Mouse (Mus musculus): ENCODE results near the gene Col16a1. TPM values are rescaled to one million over a fixed set of nuclear protein-coding genes. Genes with fewer than 3 reads are reported as not detected.

Gene Col16a1
- 2.3 and 3.0 TPM in 2 replicates for polyA plus RNA-seq (2015; fragmentation: Nextera tagmentation; extraction: Ambion mirVana)

- DNase-seq, result peak; percentile 58
- Histone ChIP-seq H3K27ac (ENCODE audit: low read depth) (peak within 1 kb of the TSS; percentile 39; the same call in 1 of the 2 replicates), H3K27me3 (ENCODE audit: insufficient read depth, low read length) (peaks cover 17% of the 10 kb centered on the region)
Measured at GRCm38 (mm10) chr4:130047331-130048202, at the start of gene Col16a1. Col16a1 (plus strand) TSS chr4:130047840.

GRCm38 (mm10) chr4:129998124-129998523 is 49.5 kb upstream of the Col16a1 start:
- Histone ChIP-seq H3K9me3 (ENCODE audit: low read length) (no peaks in the 10 kb centered on the region), H3K4me1 (ENCODE audit: insufficient read depth) (no peaks in the 10 kb centered on the region), H3K36me3 (replicated peaks; ENCODE audit: insufficient read depth, low read length) (no peaks in the 10 kb centered on the region), H3K27ac (ENCODE audit: low read depth) (no peak overlapping the region), H3K9ac (replicated peaks) (no peak overlapping the region), H3K27me3 (ENCODE audit: insufficient read depth, low read length) (peaks cover 12% of the 10 kb centered on the region; the same call in 1 of the 2 replicates), H3K4me3 (ENCODE audit: low read depth, low read length) (no peak overlapping the region), H3K4me2 (ENCODE audit: low read depth, low read length) (no peak overlapping the region)
- DNase-seq (no peak), ATAC-seq (no peak)
- WGBS (ENCODE audit: insufficient replicate concordance), result 51% methylated on average over 11 of the region's 11 CpGs
- TF ChIP-seq CTCF (IDR thresholded peaks at IDR 0.05; ENCODE audit: low read depth) (no peak), EP300 (IDR thresholded peaks at IDR 0.05; ENCODE audit: low read depth) (no peak)

More at GRCm38 (mm10) chr4:130047331-130048202, at the start of gene Col16a1:
- Histone ChIP-seq H3K4me2 (ENCODE audit: low read depth, low read length) (peak within 1 kb of the TSS; percentile 36), H3K4me3 (ENCODE audit: low read depth, low read length) (peak within 1 kb of the TSS; percentile 31), H3K9ac (replicated peaks) (0 out of 2 replicates have a peak within 1 kb of the TSS, but pooled peaks have one; percentile 6), H3K36me3 (replicated peaks; ENCODE audit: insufficient read depth, low read length) (no peaks in the 10 kb centered on the region), H3K9me3 (ENCODE audit: low read length) (no peaks in the 10 kb centered on the region), H3K4me1 (ENCODE audit: insufficient read depth) (no peaks in the 10 kb centered on the region)
- ATAC-seq, result no peak
- WGBS (ENCODE audit: insufficient replicate concordance), result 6% methylated on average over 37 of the region's 46 CpGs
- TF ChIP-seq CTCF (IDR thresholded peaks at IDR 0.05; ENCODE audit: low read depth), result no peak
- TF ChIP-seq EP300 (IDR thresholded peaks at IDR 0.05; ENCODE audit: low read depth), result no peak

- Histone ChIP-seq H3K27me3 (ENCODE audit: insufficient read depth, low read length) (peaks cover 24% of the 10 kb centered on the region), H3K9me3 (ENCODE audit: low read length) (no peaks in the 10 kb centered on the region), H3K27ac (ENCODE audit: low read depth) (no peak overlapping the region), H3K36me3 (replicated peaks; ENCODE audit: insufficient read depth, low read length) (no peaks in the 10 kb centered on the region), H3K9ac (replicated peaks) (no peak overlapping the region), H3K4me3 (ENCODE audit: low read depth, low read length) (no peak overlapping the region), H3K4me1 (ENCODE audit: insufficient read depth) (peaks cover 3% of the 10 kb centered on the region; the same call in 1 of the 2 replicates), H3K4me2 (ENCODE audit: low read depth, low read length) (no peak overlapping the region)
- TF ChIP-seq CTCF (IDR thresholded peaks at IDR 0.05; ENCODE audit: low read depth) (no peak), EP300 (IDR thresholded peaks at IDR 0.05; ENCODE audit: low read depth) (no peak)
- WGBS (ENCODE audit: insufficient replicate concordance), result 29% methylated on average over 5 of the region's 5 CpGs
- DNase-seq, result no peak
- ATAC-seq, result no peak
Measured at GRCm38 (mm10) chr4:130001710-130002109, 45.9 kb upstream of the Col16a1 start.

- WGBS (ENCODE audit: insufficient replicate concordance), result 59% methylated on average over 10 of the region's 10 CpGs
- ATAC-seq, result no peak
Measured at GRCm38 (mm10) chr4:130002157-130002556, 45.5 kb upstream of the Col16a1 start.

GRCm38 (mm10) chr4:130005593-130005992 is 42.0 kb upstream of the Col16a1 start:
- 57% methylated on average over 9 of the region's 9 CpGs for WGBS (ENCODE audit: insufficient replicate concordance)
- no peak overlapping the region for H3K9ac ChIP-seq (replicated peaks)
- no peak for DNase-seq

More at GRCm38 (mm10) chr4:130002157-130002556, 45.5 kb upstream of the Col16a1 start:
- H3K4me3 ChIP-seq (ENCODE audit: low read depth, low read length), result no peak overlapping the region
- H3K36me3 ChIP-seq (replicated peaks; ENCODE audit: insufficient read depth, low read length), result no peaks in the 10 kb centered on the region
- no peak overlapping the region for H3K9ac ChIP-seq (replicated peaks)
- peaks cover 3% of the 10 kb centered on the region; the same call in 1 of the 2 replicates for H3K4me1 ChIP-seq (ENCODE audit: insufficient read depth)
- H3K27me3 ChIP-seq (ENCODE audit: insufficient read depth, low read length), result peaks cover 26% of the 10 kb centered on the region
- no peaks in the 10 kb centered on the region for H3K9me3 ChIP-seq (ENCODE audit: low read length)
- DNase-seq, result no peak
- no peak for TF ChIP-seq EP300 (IDR thresholded peaks at IDR 0.05; ENCODE audit: low read depth)
- no peak for TF ChIP-seq CTCF (IDR thresholded peaks at IDR 0.05; ENCODE audit: low read depth)
- no peak overlapping the region for H3K27ac ChIP-seq (ENCODE audit: low read depth)
- no peak overlapping the region for H3K4me2 ChIP-seq (ENCODE audit: low read depth, low read length)

GRCm38 (mm10) chr4:130006533-130006932 is 41.1 kb upstream of the Col16a1 start:
- Histone ChIP-seq H3K4me2 (ENCODE audit: low read depth, low read length) (peak overlapping the region; percentile 29; the same call in 1 of the 2 replicates), H3K9me3 (ENCODE audit: low read length) (no peaks in the 10 kb centered on the region), H3K27me3 (ENCODE audit: insufficient read depth, low read length) (peaks cover 24% of the 10 kb centered on the region), H3K9ac (replicated peaks) (no peak overlapping the region), H3K27ac (ENCODE audit: low read depth) (no peak overlapping the region), H3K4me1 (ENCODE audit: insufficient read depth) (peaks cover 3% of the 10 kb centered on the region; the same call in 1 of the 2 replicates), H3K4me3 (ENCODE audit: low read depth, low read length) (no peak overlapping the region), H3K36me3 (replicated peaks; ENCODE audit: insufficient read depth, low read length) (no peaks in the 10 kb centered on the region)
- TF ChIP-seq EP300 (IDR thresholded peaks at IDR 0.05; ENCODE audit: low read depth), result no peak
- TF ChIP-seq CTCF (IDR thresholded peaks at IDR 0.05; ENCODE audit: low read depth), result no peak
- DNase-seq (no peak), ATAC-seq (no peak)
- 11% methylated on average over 25 of the region's 25 CpGs for WGBS (ENCODE audit: insufficient replicate concordance)

More at GRCm38 (mm10) chr4:130005593-130005992, 42.0 kb upstream of the Col16a1 start:
- Histone ChIP-seq H3K27ac (ENCODE audit: low read depth) (no peak overlapping the region), H3K36me3 (replicated peaks; ENCODE audit: insufficient read depth, low read length) (no peaks in the 10 kb centered on the region), H3K4me1 (ENCODE audit: insufficient read depth) (peaks cover 3% of the 10 kb centered on the region; the same call in 1 of the 2 replicates), H3K4me3 (ENCODE audit: low read depth, low read length) (no peak overlapping the region), H3K9me3 (ENCODE audit: low read length) (no peaks in the 10 kb centered on the region), H3K27me3 (ENCODE audit: insufficient read depth, low read length) (peaks cover 24% of the 10 kb centered on the region), H3K4me2 (ENCODE audit: low read depth, low read length) (no peak overlapping the region)
- no peak for ATAC-seq
- TF ChIP-seq EP300 (IDR thresholded peaks at IDR 0.05; ENCODE audit: low read depth) (no peak), CTCF (IDR thresholded peaks at IDR 0.05; ENCODE audit: low read depth) (no peak)
